Mouse (Mus musculus) forebrain, embryonic 16.5 days (tissue): ENCODE results near the gene Abi3. TPM values are rescaled to one million over a fixed set of nuclear protein-coding genes. Genes with fewer than 3 reads are reported as not detected.

Experiments
- ATAC-seq: fragments of 200-750 bp; cut with Nextera tagmentation; 2 replicates; pipeline ENCODE4 v1.8.0; 2017; ENCODE audit warnings: mild to moderate bottlenecking, moderate library complexity
- H3K27ac ChIP-seq: fragments of 300-500 bp; sonication (generic); 2 replicates; pipeline ENCODE4 v1.5.1; 2014; ENCODE audit warnings: low read length, control low read depth
- H3K27me3 ChIP-seq: fragments of 300-500 bp; sonication (generic); replicated peaks from 2 replicates; pipeline ENCODE4 v1.6.1; 2014; ENCODE audit warnings: low read length; ENCODE audit not compliant: control insufficient read depth, insufficient read depth
- H3K36me3 ChIP-seq: fragments of 300-500 bp; sonication (generic); 2 replicates; pipeline ENCODE4 v1.6.1; 2014; ENCODE audit not compliant: control insufficient read depth, insufficient read depth
- H3K4me1 ChIP-seq: fragments of 300-500 bp; sonication (generic); replicated peaks from 2 replicates; pipeline ENCODE4 v1.6.1; 2014; ENCODE audit warnings: low read length; ENCODE audit not compliant: control insufficient read depth, insufficient read depth
- H3K4me2 ChIP-seq: fragments of 300-500 bp; sonication (generic); 2 replicates; pipeline ENCODE4 v1.6.1; 2014; ENCODE audit warnings: mild to moderate bottlenecking, low read length, control low read depth
- H3K4me3 ChIP-seq: fragments of 300-500 bp; sonication (generic); replicated peaks from 2 replicates; pipeline ENCODE4 v1.5.1; 2014; ENCODE audit warnings: mild to moderate bottlenecking, low read length, control low read depth
- H3K9ac ChIP-seq: fragments of 300-500 bp; sonication (generic); replicated peaks from 2 replicates; pipeline ENCODE4 v1.6.1; 2014; ENCODE audit warnings: low read depth, low read length, control low read depth
- H3K9me3 ChIP-seq: fragments of 300-500 bp; sonication (generic); 2 replicates; pipeline ENCODE4 v1.6.1; 2016; ENCODE audit warnings: low read length; ENCODE audit not compliant: control insufficient read depth
- WGBS: fragments of 180-500 bp; shearing (Covaris S2); extraction: QIAGEN DNeasy Blood & Tissue Kit; methylation state at CpG from one replicate; pipeline ENCODE4 v1.1.7; 2014; 5-methylcytosine and 5-hydroxymethylcytosine counted together
- polyA plus RNA-seq: library from polyadenylated mRNA; unstranded; fragments of >200 nt; fragmentation: Nextera tagmentation; extraction: Ambion mirVana; gene quantifications from 2 replicates; pipeline ENCODE4 v1.2.1, GENCODE M21; 2015

Gene Abi3
- polyA plus RNA-seq, 1 experiment from 2014 or later, result 2.0 TPM

GRCm38 (mm10) chr11:95807884-95808283 lies 34.4 kb downstream of the Abi3 start:
- Histone ChIP-seq H3K9ac (no peak overlapping the region), H3K9me3 (peaks cover 7% of the 10 kb centered on the region; the same call in 1 of the 2 replicates), H3K36me3 (no peaks in the 10 kb centered on the region), H3K27me3 (no peaks in the 10 kb centered on the region), H3K27ac (no peak overlapping the region), H3K4me3 (no peak overlapping the region), H3K4me2 (no peak overlapping the region), H3K4me1 (no peaks in the 10 kb centered on the region)
- ATAC-seq, result no peak
- WGBS, result 93% methylated on average over 5 of the region's 5 CpGs

- 73% methylated on average over 3 of the region's 3 CpGs for WGBS
- Histone ChIP-seq H3K27me3 (no peaks in the 10 kb centered on the region), H3K27ac (no peak overlapping the region), H3K9me3 (peaks cover 7% of the 10 kb centered on the region; the same call in 1 of the 2 replicates), H3K4me1 (no peaks in the 10 kb centered on the region), H3K36me3 (no peaks in the 10 kb centered on the region), H3K9ac (no peak overlapping the region), H3K4me3 (no peak overlapping the region), H3K4me2 (no peak overlapping the region)
- no peak for ATAC-seq
Measured at GRCm38 (mm10) chr11:95805527-95805926, 36.7 kb downstream of the Abi3 start.

GRCm38 (mm10) chr11:95805010-95805409 lies 37.3 kb downstream of the Abi3 start:
- Histone ChIP-seq H3K27me3 (no peaks in the 10 kb centered on the region), H3K27ac (no peak overlapping the region), H3K9ac (no peak overlapping the region), H3K4me1 (no peaks in the 10 kb centered on the region), H3K36me3 (no peaks in the 10 kb centered on the region), H3K4me2 (no peak overlapping the region), H3K9me3 (peaks cover 7% of the 10 kb centered on the region; the same call in 1 of the 2 replicates), H3K4me3 (no peak overlapping the region)
- WGBS, result 69% methylated on average over 5 of the region's 5 CpGs
- ATAC-seq, result no peak

DNA sequence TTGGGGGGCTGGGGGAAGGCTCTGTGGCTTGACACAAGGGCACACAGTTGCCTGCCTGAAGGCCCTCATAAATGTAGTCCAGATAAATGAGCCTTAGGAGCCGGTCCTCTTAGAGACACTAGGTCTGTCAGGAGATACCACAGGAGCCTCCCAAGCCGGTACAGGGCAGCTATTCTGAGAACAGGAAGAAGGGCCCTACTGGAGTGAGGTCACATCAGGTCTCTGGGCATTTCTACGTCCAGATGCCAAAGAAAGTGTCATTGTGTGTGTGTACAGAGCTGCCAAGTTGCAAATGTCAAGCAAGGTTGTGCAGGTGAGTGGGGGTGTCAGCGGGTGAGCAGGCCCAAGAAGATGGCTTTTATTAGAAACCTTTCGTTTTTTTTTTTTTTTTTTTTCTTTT lies 46.7 kb downstream of the Abi3 start:
- Histone ChIP-seq H3K4me2 (no peak overlapping the region), H3K36me3 (no peaks in the 10 kb centered on the region), H3K9me3 (no peaks in the 10 kb centered on the region), H3K9ac (no peak overlapping the region), H3K4me3 (no peak overlapping the region), H3K27ac (no peak overlapping the region), H3K4me1 (peaks cover 8% of the 10 kb centered on the region), H3K27me3 (peaks cover 10% of the 10 kb centered on the region)
- ATAC-seq, result no peak
- 72% methylated on average over 5 of the region's 5 CpGs for WGBS

DNA sequence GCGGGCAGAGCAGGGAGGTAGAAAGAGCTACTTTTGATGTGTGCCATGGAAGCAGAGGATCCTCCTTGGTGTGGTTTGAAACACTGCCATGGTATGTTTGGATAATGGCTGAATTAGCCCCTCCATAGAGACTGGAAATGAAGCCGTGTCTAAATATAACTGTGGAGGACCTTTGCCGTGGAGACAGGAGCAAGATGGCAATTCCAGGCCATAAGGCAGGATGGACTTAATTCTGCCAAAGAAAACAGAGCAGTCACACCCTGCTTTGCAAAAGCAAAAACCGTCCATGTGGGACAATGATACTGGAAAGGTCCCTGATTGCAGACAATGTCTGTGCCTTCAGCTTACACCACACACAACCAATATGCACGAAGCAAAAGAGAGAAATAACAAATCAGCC lies 48.1 kb downstream of the Abi3 start:
- 85% methylated on average over 5 of the region's 5 CpGs for WGBS
- Histone ChIP-seq H3K4me3 (no peak overlapping the region), H3K4me2 (no peak overlapping the region), H3K4me1 (peaks cover 8% of the 10 kb centered on the region), H3K36me3 (no peaks in the 10 kb centered on the region), H3K9ac (no peak overlapping the region), H3K9me3 (no peaks in the 10 kb centered on the region), H3K27ac (no peak overlapping the region), H3K27me3 (peaks cover 10% of the 10 kb centered on the region)
- ATAC-seq, result no peak

- peaks cover 9% of the 10 kb centered on the region for H3K27me3 ChIP-seq
- no peak overlapping the region for H3K27ac ChIP-seq
- H3K9ac ChIP-seq, result no peak overlapping the region
- ATAC-seq, result no peak
- 89% methylated on average over 8 of the region's 8 CpGs for WGBS
- H3K4me3 ChIP-seq, result no peak overlapping the region
- no peaks in the 10 kb centered on the region for H3K9me3 ChIP-seq
- no peak overlapping the region for H3K4me2 ChIP-seq
- H3K36me3 ChIP-seq, result no peaks in the 10 kb centered on the region
- H3K4me1 ChIP-seq, result peaks cover 8% of the 10 kb centered on the region
Measured at GRCm38 (mm10) chr11:95792950-95793509, 49.2 kb downstream of the Abi3 start.

- WGBS, result 70% methylated on average over 13 of the region's 13 CpGs
- no peaks in the 10 kb centered on the region for H3K36me3 ChIP-seq
- H3K27me3 ChIP-seq, result peaks cover 3% of the 10 kb centered on the region; the same call in 1 of the 2 replicates
- peak; percentile 45; the same call in 1 of the 2 replicates for ATAC-seq
- H3K9ac ChIP-seq, result no peak overlapping the region
- H3K4me2 ChIP-seq, result no peak overlapping the region
- H3K27ac ChIP-seq, result no peak overlapping the region
- no peaks in the 10 kb centered on the region for H3K9me3 ChIP-seq
- no peak overlapping the region for H3K4me3 ChIP-seq
- H3K4me1 ChIP-seq, result peaks cover 5% of the 10 kb centered on the region
Measured at GRCm38 (mm10) chr11:95791787-95792186, 50.5 kb downstream of the Abi3 start.

GRCm38 (mm10) chr11:95789451-95789891 lies 52.8 kb downstream of the Abi3 start:
- Histone ChIP-seq H3K27me3 (no peaks in the 10 kb centered on the region), H3K4me1 (no peaks in the 10 kb centered on the region), H3K9ac (no peak overlapping the region), H3K4me2 (no peak overlapping the region), H3K4me3 (no peak overlapping the region), H3K27ac (no peak overlapping the region), H3K36me3 (no peaks in the 10 kb centered on the region), H3K9me3 (no peaks in the 10 kb centered on the region)
- 86% methylated on average over 8 of the region's 8 CpGs for WGBS
- no peak for ATAC-seq

DNA sequence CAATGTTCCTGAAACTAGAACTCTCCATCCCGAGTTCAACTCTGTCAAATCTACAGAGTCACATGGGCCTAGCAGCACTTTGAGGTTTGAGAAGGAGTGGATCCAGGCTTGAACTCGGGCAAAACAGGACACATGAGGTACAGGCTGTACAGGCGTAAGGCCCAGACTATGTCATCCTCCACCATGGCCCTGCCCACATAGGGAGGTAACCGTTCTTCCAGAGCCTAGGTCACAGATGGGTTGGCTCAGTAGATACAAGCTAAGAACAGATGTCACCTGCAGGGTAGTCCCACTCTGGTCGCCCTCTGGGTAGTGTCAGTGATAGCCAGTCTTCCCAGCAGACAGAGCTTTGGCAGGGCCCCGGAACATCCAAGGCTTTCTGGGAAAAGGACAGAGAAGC lies 55.8 kb downstream of the Abi3 start:
- Histone ChIP-seq H3K9ac (no peak overlapping the region), H3K27ac (no peak overlapping the region), H3K9me3 (no peaks in the 10 kb centered on the region), H3K4me1 (no peaks in the 10 kb centered on the region), H3K36me3 (no peaks in the 10 kb centered on the region), H3K4me2 (no peak overlapping the region), H3K27me3 (no peaks in the 10 kb centered on the region), H3K4me3 (no peak overlapping the region)
- WGBS, result 88% methylated on average over 6 of the region's 6 CpGs
- ATAC-seq, result no peak

DNA sequence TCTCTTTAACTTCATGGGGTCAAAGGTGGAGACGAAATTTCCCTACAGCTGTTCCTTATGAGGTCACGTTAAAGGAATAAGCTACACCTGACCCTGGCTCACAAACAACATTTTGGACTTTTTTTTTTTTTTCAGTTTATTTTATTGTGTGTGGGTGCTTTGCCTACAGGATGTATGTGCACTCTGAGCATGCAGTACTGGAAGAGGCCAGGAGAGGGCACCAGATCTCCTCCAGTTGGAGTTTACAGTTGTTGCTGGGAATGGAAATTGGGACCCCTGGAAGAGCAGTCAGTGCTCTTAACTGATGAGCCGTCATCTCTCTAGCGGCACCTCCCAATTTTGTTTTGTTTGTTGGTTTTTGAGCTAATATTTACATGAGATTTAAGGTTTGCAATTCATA lies 56.6 kb downstream of the Abi3 start:
- H3K9ac ChIP-seq, result no peak overlapping the region
- H3K4me2 ChIP-seq, result no peak overlapping the region
- H3K27ac ChIP-seq, result no peak overlapping the region
- H3K36me3 ChIP-seq, result no peaks in the 10 kb centered on the region
- no peaks in the 10 kb centered on the region for H3K4me1 ChIP-seq
- no peak for ATAC-seq
- H3K9me3 ChIP-seq, result no peaks in the 10 kb centered on the region
- H3K4me3 ChIP-seq, result no peak overlapping the region
- WGBS, result 88% methylated on average over 4 of the region's 4 CpGs
- H3K27me3 ChIP-seq, result no peaks in the 10 kb centered on the region
